In genomic region chr6:83381510-83382491, GRCm38 (mm10) we compare ENCODE assay signal across 8 mouse cellular contexts. TPM values are rescaled to one million over a fixed set of nuclear protein-coding genes. Genes with fewer than 3 reads are reported as not detected.
A peak's percentile ranks its signal among the peaks of the same experiment; 100 is the strongest.
DNase-seq lines count a peak whose midpoint lies in the region; ATAC-seq and TF ChIP-seq lines count a peak whose summit lies in the region.

No protein-coding gene starts in this region.

- peak overlapping the region; percentile 40; the same call in 1 of the 2 replicates for H3K27ac ChIP-seq in spleen, adult 2 months (ENCODE audit: insufficient read depth, low read length)

- H3K4me3 ChIP-seq in spleen, adult 2 months (ENCODE audit: extremely low read depth, insufficient read depth, insufficient read length) = no peak overlapping the region

- DNase-seq in adrenal gland, postnatal 10 days = peak; percentile 61
- no peak for DNase-seq in adrenal gland, adult 8-10 months
- peak; percentile 42 to 56 for DNase-seq in gastrocnemius, adult 8-10 months (ENCODE audit: low spot score in 2 of 2)
- no peak for DNase-seq in spleen, adult 2 months (ENCODE audit: low read depth in 1 of 2, low spot score in 2 of 2)
- no peak for DNase-seq in right cerebral cortex, postnatal 25 days
- no peak for DNase-seq in layer of hippocampus, adult 9-10 months (ENCODE audit: low spot score)
- no peak for DNase-seq in frontal cortex, adult 2 months (ENCODE audit: extremely low spot score in 1 of 2, low spot score in 1 of 2)

- WGBS in spleen, adult 2 months = 45% methylated on average over 10 of the region's 10 CpGs

- H3K27me3 ChIP-seq in spleen, adult 2 months (ENCODE audit: control insufficient read depth, insufficient read depth, low read length) = no peaks in the 10 kb centered on the region

- peaks cover 8% of the 10 kb centered on the region; the same call in 1 of the 2 replicates for H3K4me1 ChIP-seq in spleen, adult 2 months (ENCODE audit: control insufficient read depth, insufficient read depth, insufficient read length)

- ATAC-seq in hematopoietic stem cell, adult 5-6 weeks (replicated peaks in 1 of 2; ENCODE audit: insufficient read depth in 1 of 2, low FRiP score in 2 of 2, low TSS enrichment in 1 of 2, low read depth in 1 of 2, poor library complexity in 2 of 2, severe bottlenecking in 2 of 2) = peak; percentile 93 to 99

- peaks cover 42% of the 10 kb centered on the region for H3K36me3 ChIP-seq in spleen, adult 2 months (ENCODE audit: control insufficient read depth, insufficient read depth, low read length)

- TF ChIP-seq CTCF in spleen, adult 2 months (IDR thresholded peaks at IDR 0.05; ENCODE audit: extremely low read depth, insufficient read depth, insufficient read length, insufficient replicate concordance) = no peak

- no peak for TF ChIP-seq POLR2A in spleen, adult 2 months (IDR thresholded peaks at IDR 0.05; ENCODE audit: low read depth, low read length)

RNA-seq across cellular contexts. Expression of gene Bola3, which starts 32.9 kb away (rescaled TPM):
- 100 to 1,000 TPM; 243 to 293 TPM for total RNA-seq in adrenal gland, postnatal 10 days (2021)
- 100 to 1,000 TPM in 3 of 4 experiments, 10 to 100 TPM in 1; 94.1 to 174 (median 137) TPM for total RNA-seq in adrenal gland, adult 8-10 months (2022)
- 100 to 1,000 TPM; 190 to 220 (median 193) TPM for total RNA-seq in gastrocnemius, adult 8-10 months (2022)
- total RNA-seq in hematopoietic stem cell, adult 5-6 weeks (2017) = 53.2 and 53.4 TPM in 2 replicates
- polyA plus RNA-seq in spleen, adult 2 months (2012; rRNA removed) = 7.7 and 74.0 TPM in 2 replicates
- polyA plus RNA-seq in frontal cortex, adult 2 months (2012; rRNA removed) = 41.8 and 73.9 TPM in 2 replicates

RNA-seq across cellular contexts. Expression of gene Mob1a, which starts 56.0 kb away (rescaled TPM):
- 10 to 100 TPM; 66.1 to 71.9 TPM for total RNA-seq in adrenal gland, postnatal 10 days (2021)
- total RNA-seq in adrenal gland, adult 8-10 months (2022) = 10 to 100 TPM; 66.9 to 77.3 (median 71.4) TPM
- total RNA-seq in gastrocnemius, adult 8-10 months (2022) = 10 to 100 TPM in 1 of 4 experiments, 1 to 10 TPM in 3; 7.8 to 10.0 (median 8.7) TPM
- total RNA-seq in hematopoietic stem cell, adult 5-6 weeks (2017) = 136 and 163 TPM in 2 replicates
- polyA plus RNA-seq in spleen, adult 2 months (2012; rRNA removed) = 28.3 and 35.1 TPM in 2 replicates
- polyA plus RNA-seq in frontal cortex, adult 2 months (2012; rRNA removed) = 16.3 and 19.2 TPM in 2 replicates

RNA-seq across cellular contexts. Expression of gene Mthfd2, which starts 56.1 kb away (rescaled TPM):
- total RNA-seq in adrenal gland, postnatal 10 days (2021) = 10 to 100 TPM; 16.6 to 24.3 TPM
- 10 to 100 TPM; 14.4 to 19.3 (median 17.6) TPM for total RNA-seq in adrenal gland, adult 8-10 months (2022)
- total RNA-seq in gastrocnemius, adult 8-10 months (2022) = 1 to 10 TPM; 2.9 to 4.7 (median 3.2) TPM
- total RNA-seq in hematopoietic stem cell, adult 5-6 weeks (2017) = 11.4 and 11.9 TPM in 2 replicates
- polyA plus RNA-seq in spleen, adult 2 months (2012; rRNA removed) = 7.1 and 7.7 TPM in 2 replicates
- 6.3 and 6.9 TPM in 2 replicates for polyA plus RNA-seq in frontal cortex, adult 2 months (2012; rRNA removed)

Comparison
In these comparisons a context has a peak if more than half of its experiments do, and no peak if none do; other contexts are left out.
1. DNase-seq: peak in adrenal gland, postnatal 10 days (single experiment) and gastrocnemius, adult 8-10 months (2 of 2); none in adrenal gland, adult 8-10 months (single experiment), spleen, adult 2 months (0 of 2), right cerebral cortex, postnatal 25 days (single experiment), layer of hippocampus, adult 9-10 months (single experiment) and frontal cortex, adult 2 months (0 of 2).
2. RNA of gene Mob1a, which starts 56.0 kb away (total RNA-seq): 136 to 163 TPM in hematopoietic stem cell, adult 5-6 weeks, 66.9 to 77.3 TPM in adrenal gland, adult 8-10 months and 66.1 to 71.9 TPM in adrenal gland, postnatal 10 days; 7.8 to 10.0 TPM in gastrocnemius, adult 8-10 months; every median in the first group is over 4 times any median in the second.